Mouse (Mus musculus) limb, embryonic 13.5 days (tissue): Measurements from ENCODE around the gene Kctd7. TPM values are rescaled to one million over a fixed set of nuclear protein-coding genes. Genes with fewer than 3 reads are reported as not detected.

Experiments
- ATAC-seq: fragments of 200-750 bp; cut with Nextera tagmentation; 2 replicates; pipeline ENCODE4 v1.8.0; 2017; ENCODE audit warnings: low read depth, moderate number of reproducible peaks, moderate TSS enrichment; ENCODE audit not compliant: low FRiP score
- H3K27ac ChIP-seq: fragments of 300-500 bp; sonication (generic); 2 replicates; pipeline ENCODE4 v1.5.1; 2015; ENCODE audit warnings: inconsistent platforms, mild to moderate bottlenecking, moderate library complexity
- H3K27me3 ChIP-seq: fragments of 300-500 bp; sonication (generic); 2 replicates; pipeline ENCODE4 v1.6.1; 2015; ENCODE audit warnings: mild to moderate bottlenecking, inconsistent platforms
- H3K36me3 ChIP-seq: fragments of 300-500 bp; sonication (generic); 2 replicates; pipeline ENCODE4 v1.6.1; 2015; ENCODE audit warnings: inconsistent platforms, mild to moderate bottlenecking, moderate library complexity
- H3K4me1 ChIP-seq: fragments of 300-500 bp; sonication (generic); 2 replicates; pipeline ENCODE4 v1.6.1; 2015; ENCODE audit warnings: inconsistent platforms
- H3K4me2 ChIP-seq: fragments of 300-500 bp; sonication (generic); replicated peaks from 2 replicates; pipeline ENCODE4 v1.6.1; 2015; ENCODE audit warnings: inconsistent platforms, mild to moderate bottlenecking, moderate library complexity
- H3K4me3 ChIP-seq: fragments of 300-500 bp; sonication (generic); 2 replicates; pipeline ENCODE4 v1.5.1; 2015; ENCODE audit warnings: moderate library complexity, mild to moderate bottlenecking, inconsistent platforms
- H3K9ac ChIP-seq: fragments of 300-500 bp; sonication (generic); 2 replicates; pipeline ENCODE4 v1.6.1; 2015; ENCODE audit warnings: mild to moderate bottlenecking, inconsistent platforms
- H3K9me3 ChIP-seq: fragments of 300-500 bp; sonication (generic); 2 replicates; pipeline ENCODE4 v1.6.1; 2016; ENCODE audit warnings: inconsistent platforms
- WGBS: fragments of 180-500 bp; shearing (Covaris S2); methylation state at CpG from one replicate; pipeline ENCODE4 v1.1.7; 2015; 5-methylcytosine and 5-hydroxymethylcytosine counted together
- polyA plus RNA-seq: library from polyadenylated mRNA; unstranded; fragments of >200 nt; fragmentation: Nextera tagmentation; extraction: Ambion mirVana; gene quantifications from 2 replicates; pipeline ENCODE4 v1.2.1, GENCODE M21; 2015

Gene Kctd7
- polyA plus RNA-seq, 1 experiment from 2014 or later: 7.0 TPM

DNA sequence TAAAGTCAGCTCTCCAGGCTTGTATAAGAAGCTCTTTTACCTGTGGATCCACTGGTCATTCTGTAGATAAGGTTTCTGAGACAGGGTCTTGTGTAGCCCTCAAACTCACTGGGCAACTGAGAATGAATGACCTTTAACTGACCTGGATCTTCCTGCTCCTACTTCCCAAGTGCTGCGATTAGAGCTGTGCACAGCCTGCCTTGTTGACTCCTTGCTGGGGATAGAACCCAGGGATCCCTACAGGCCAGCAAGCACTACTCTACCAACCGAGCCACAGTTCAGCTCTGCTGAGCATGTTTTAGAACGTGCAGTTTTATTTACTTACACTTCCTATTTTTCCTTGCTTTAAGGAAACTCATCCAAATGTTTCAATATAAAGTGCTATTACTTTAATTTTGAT is 52.8 kb downstream of the Kctd7 start:
- Histone ChIP-seq H3K27me3 (no peaks in the 10 kb centered on the region), H3K27ac (no peak overlapping the region), H3K4me3 (no peak overlapping the region), H3K4me1 (no peaks in the 10 kb centered on the region; the same call in 1 of the 2 replicates), H3K36me3 (peaks cover 73% of the 10 kb centered on the region), H3K9me3 (no peaks in the 10 kb centered on the region), H3K4me2 (no peak overlapping the region), H3K9ac (no peak overlapping the region)
- WGBS: 89% methylated on average over 3 of the region's 3 CpGs
- ATAC-seq: no peak

DNA sequence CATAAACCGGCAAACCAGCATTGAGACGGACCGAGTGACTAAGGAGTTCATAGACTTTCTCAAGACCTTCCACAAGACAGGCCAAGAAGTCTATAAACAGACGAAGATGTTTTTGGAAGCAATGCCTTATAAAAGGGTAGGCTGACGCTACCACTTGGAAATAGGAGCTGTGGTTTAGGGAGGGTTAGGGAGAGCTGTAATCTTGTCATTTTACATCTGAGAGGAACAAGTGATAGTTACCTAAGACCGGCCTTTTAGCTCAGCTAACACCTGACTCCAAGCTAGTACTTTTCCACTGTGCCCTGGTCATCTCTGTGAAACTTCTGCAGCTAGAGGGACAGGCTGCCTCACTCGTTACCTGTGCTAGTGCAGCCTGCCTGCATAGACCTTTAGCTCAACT is 53.3 kb downstream of the Kctd7 start:
- no peak overlapping the region for H3K27ac ChIP-seq
- no peaks in the 10 kb centered on the region for H3K27me3 ChIP-seq
- no peak overlapping the region for H3K4me2 ChIP-seq
- ATAC-seq: no peak
- no peak overlapping the region for H3K4me3 ChIP-seq
- peaks cover 72% of the 10 kb centered on the region for H3K36me3 ChIP-seq
- H3K9ac ChIP-seq: no peak overlapping the region
- H3K9me3 ChIP-seq: no peaks in the 10 kb centered on the region
- H3K4me1 ChIP-seq: no peaks in the 10 kb centered on the region; the same call in 1 of the 2 replicates
- 90% methylated on average over 7 of the region's 7 CpGs for WGBS

DNA sequence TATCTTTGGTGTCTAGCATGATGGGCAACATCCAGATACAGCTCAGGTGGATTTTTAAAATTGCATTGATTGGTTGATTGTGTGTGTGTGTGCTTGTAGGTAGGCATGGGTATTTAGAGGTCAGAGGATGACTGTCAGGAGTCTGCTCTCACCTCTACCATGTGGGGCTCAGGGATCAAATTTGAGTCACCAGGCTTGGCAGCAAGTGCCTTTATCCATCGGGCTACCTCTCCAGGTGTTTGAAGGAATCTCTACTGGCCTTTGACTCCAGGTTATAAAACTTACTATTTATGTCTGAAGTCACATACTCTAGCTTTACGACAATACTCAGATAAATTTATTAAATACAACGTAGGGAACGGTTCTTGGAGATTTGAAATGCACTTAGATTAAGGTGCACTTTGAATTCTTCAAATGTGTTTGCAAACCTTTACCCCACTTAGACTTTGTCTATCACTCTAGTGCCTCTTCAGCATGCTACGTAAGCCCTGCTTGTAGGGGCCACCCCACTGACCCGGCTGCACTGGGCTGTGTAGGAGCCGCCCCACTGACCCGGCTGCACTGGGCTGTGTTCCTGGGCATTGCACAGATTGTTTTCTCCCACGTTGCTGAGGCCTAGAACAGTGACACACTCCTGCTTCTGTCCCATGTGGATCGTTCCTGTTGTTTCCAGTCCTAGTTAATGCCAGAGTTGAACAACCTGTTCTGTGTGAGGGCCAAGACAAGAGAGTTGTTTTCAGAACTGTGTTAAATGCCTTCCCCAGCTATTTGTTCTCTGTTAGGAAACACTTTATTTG is 55.8 kb downstream of the Kctd7 start:
- no peaks in the 10 kb centered on the region; the same call in 1 of the 2 replicates for H3K4me1 ChIP-seq
- no peaks in the 10 kb centered on the region for H3K27me3 ChIP-seq
- no peak overlapping the region for H3K9ac ChIP-seq
- no peak overlapping the region for H3K4me3 ChIP-seq
- no peak overlapping the region for H3K27ac ChIP-seq
- H3K36me3 ChIP-seq: peaks cover 62% of the 10 kb centered on the region
- no peak for ATAC-seq
- no peak overlapping the region for H3K4me2 ChIP-seq
- WGBS: 84% methylated on average over 10 of the region's 10 CpGs
- no peaks in the 10 kb centered on the region for H3K9me3 ChIP-seq

DNA sequence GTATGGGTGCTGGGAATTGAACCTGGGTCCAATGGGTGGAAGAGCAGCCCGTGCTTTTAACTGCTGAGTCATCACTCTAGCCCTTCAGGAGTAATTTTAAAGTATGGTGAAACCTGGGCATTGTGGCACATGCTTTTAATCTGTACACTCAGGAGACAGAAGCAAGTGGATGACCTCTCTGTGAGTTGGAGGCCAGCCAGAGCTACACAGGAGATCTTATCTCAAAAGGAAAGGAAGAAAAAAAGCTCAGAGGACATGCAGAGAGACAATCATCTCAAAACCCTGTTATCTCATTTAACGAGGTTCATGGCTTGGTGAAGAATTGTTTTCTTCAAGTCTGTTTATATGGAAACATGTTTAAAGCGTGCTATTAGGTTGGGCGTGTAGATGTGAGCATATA is 59.3 kb downstream of the Kctd7 start:
- H3K4me2 ChIP-seq: no peak overlapping the region
- peaks cover 63% of the 10 kb centered on the region for H3K36me3 ChIP-seq
- no peak overlapping the region for H3K4me3 ChIP-seq
- no peak overlapping the region for H3K27ac ChIP-seq
- no peaks in the 10 kb centered on the region for H3K27me3 ChIP-seq
- H3K4me1 ChIP-seq: no peaks in the 10 kb centered on the region; the same call in 1 of the 2 replicates
- ATAC-seq: no peak
- 78% methylated on average over 4 of the region's 4 CpGs for WGBS
- no peak overlapping the region for H3K9ac ChIP-seq
- H3K9me3 ChIP-seq: no peaks in the 10 kb centered on the region

DNA sequence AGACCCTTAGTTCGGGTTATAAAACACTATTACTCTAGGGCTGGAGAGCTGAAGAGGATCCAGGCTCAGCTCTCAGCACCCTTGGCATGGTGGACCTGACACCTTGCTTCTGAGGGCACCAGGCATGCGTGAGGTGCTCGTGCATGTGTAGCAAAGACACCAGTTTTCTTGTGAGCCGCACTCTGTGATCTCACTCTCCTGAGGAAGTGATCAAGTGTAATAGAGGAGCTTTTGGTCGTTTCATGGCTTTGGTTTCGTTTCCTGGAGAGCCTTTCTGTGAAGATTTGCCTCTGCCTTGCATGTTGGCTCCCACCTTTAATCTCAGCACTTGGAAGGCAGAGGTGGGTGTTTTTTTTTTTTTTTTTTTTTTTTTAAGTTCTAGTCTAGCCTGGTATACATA is 59.9 kb downstream of the Kctd7 start:
- Histone ChIP-seq H3K36me3 (peaks cover 65% of the 10 kb centered on the region), H3K9me3 (no peaks in the 10 kb centered on the region), H3K27me3 (no peaks in the 10 kb centered on the region), H3K4me2 (no peak overlapping the region), H3K4me3 (no peak overlapping the region), H3K4me1 (no peaks in the 10 kb centered on the region; the same call in 1 of the 2 replicates), H3K27ac (no peak overlapping the region), H3K9ac (no peak overlapping the region)
- 77% methylated on average over 6 of the region's 6 CpGs for WGBS
- no peak for ATAC-seq

Other genes with a start within 250 kb of the Kctd7 start
- gene Zbed5, start 249.1 kb upstream of the Kctd7 start, polyA plus RNA-seq: 9.8 and 10.4 TPM in 2 replicates
- gene Phkg1, start 246.3 kb upstream of the Kctd7 start, polyA plus RNA-seq: 0.32 and 0.36 TPM in 2 replicates
- 4.9 and 5.1 TPM in 2 replicates for gene Nupr1l, start 236.3 kb upstream of the Kctd7 start, polyA plus RNA-seq
- gene Vkorc1l1, start 202.9 kb upstream of the Kctd7 start, polyA plus RNA-seq: 26.9 and 28.7 TPM in 2 replicates
- gene Gusb, start 141.8 kb upstream of the Kctd7 start, polyA plus RNA-seq: 43.4 and 45.3 TPM in 2 replicates
- gene Asl, start 115.6 kb upstream of the Kctd7 start, polyA plus RNA-seq: 32.1 and 33.6 TPM in 2 replicates
- 45.6 and 47.3 TPM in 2 replicates for gene Crcp, start 115.6 kb upstream of the Kctd7 start, polyA plus RNA-seq
- gene Tpst1, start 71.5 kb upstream of the Kctd7 start, polyA plus RNA-seq: 99.2 and 104 TPM in 2 replicates
- 25.8 and 26.6 TPM in 2 replicates for gene Rabgef1, start 26.9 kb downstream of the Kctd7 start, polyA plus RNA-seq
- gene Tmem248, start 72.2 kb downstream of the Kctd7 start, polyA plus RNA-seq: 34.7 and 35.0 TPM in 2 replicates
- gene Sbds, start 110.7 kb downstream of the Kctd7 start, polyA plus RNA-seq: 62.4 and 64.3 TPM in 2 replicates
- gene Tyw1, start 110.8 kb downstream of the Kctd7 start, polyA plus RNA-seq: 28.2 and 28.4 TPM in 2 replicates
- gene Caln1, start 224.6 kb downstream of the Kctd7 start, polyA plus RNA-seq: 3.8 and 4.2 TPM in 2 replicates
- not detected in 2 replicates for gene A330070K13Rik, start 239.8 kb downstream of the Kctd7 start, polyA plus RNA-seq